Mouse (Mus musculus) kidney, postnatal 0 days (tissue): ENCODE results near the gene Dph2. TPM values are rescaled to one million over a fixed set of nuclear protein-coding genes. Genes with fewer than 3 reads are reported as not detected.
A peak's percentile ranks its signal among the peaks of the same experiment; 100 is the strongest.

ENCODE experiments used
- ATAC-seq: fragments of 200-750 bp; cut with Nextera tagmentation; replicated peaks from 2 replicates; pipeline ENCODE4 v1.8.0; 2017; ENCODE audit warnings: low read depth, moderate number of reproducible peaks, moderate TSS enrichment, moderate library complexity; ENCODE audit not compliant: low FRiP score
- DNase-seq: peaks from one replicate; pipeline ENCODE4 v3.0.0-alpha.2; 2016; ENCODE audit warnings: low spot score
- H3K27ac ChIP-seq: fragments of 300-500 bp; sonication (generic); 2 replicates; pipeline ENCODE4 v1.5.1; 2014; ENCODE audit warnings: mild to moderate bottlenecking
- H3K27me3 ChIP-seq: fragments of 300-500 bp; sonication (generic); 2 replicates; pipeline ENCODE4 v1.6.1; 2014; ENCODE audit warnings: low read length, mixed read lengths; ENCODE audit not compliant: insufficient read depth
- H3K36me3 ChIP-seq: fragments of 300-500 bp; sonication (generic); 2 replicates; pipeline ENCODE4 v1.6.1; 2014; ENCODE audit warnings: low read length, mixed read lengths; ENCODE audit not compliant: insufficient read depth
- H3K4me1 ChIP-seq: fragments of 300-500 bp; sonication (generic); replicated peaks from 2 replicates; pipeline ENCODE4 v1.6.1; 2014; ENCODE audit warnings: antibody characterized with exemption, low read length, mixed read lengths; ENCODE audit not compliant: insufficient read depth
- H3K4me2 ChIP-seq: fragments of 300-500 bp; sonication (generic); 2 replicates; pipeline ENCODE4 v1.6.1; 2014; ENCODE audit warnings: mild to moderate bottlenecking, low read length, moderate library complexity, mixed read lengths
- H3K4me3 ChIP-seq: fragments of 300-500 bp; sonication (generic); replicated peaks from 2 replicates; pipeline ENCODE4 v1.5.1; 2014; ENCODE audit warnings: low read depth, low read length
- H3K9ac ChIP-seq: fragments of 300-500 bp; sonication (generic); 2 replicates; pipeline ENCODE4 v1.6.1; 2014; ENCODE audit warnings: low read depth, low read length
- H3K9me3 ChIP-seq: fragments of 300-500 bp; sonication (generic); replicated peaks from 2 replicates; pipeline ENCODE4 v1.6.1; 2016; ENCODE audit warnings: low read length, inconsistent platforms, mixed read lengths
- CTCF ChIP-seq: IDR thresholded peaks from 2 replicates; pipeline ENCODE4 v1.5.1; 2016; ENCODE audit warnings: antibody characterized with exemption, low read depth, mild to moderate bottlenecking, moderate library complexity
- WGBS: fragments of 180-500 bp; shearing (Covaris S2); extraction: QIAGEN DNeasy Blood & Tissue Kit; methylation state at CpG from one replicate; pipeline ENCODE4 v1.1.7; 2014; 5-methylcytosine and 5-hydroxymethylcytosine counted together
- polyA plus RNA-seq: library from polyadenylated mRNA; unstranded; fragments of >200 nt; fragmentation: Nextera tagmentation; extraction: Ambion mirVana; gene quantifications from 2 replicates; pipeline ENCODE4 v1.2.1, GENCODE M21; 2015

Gene Dph2
- polyA plus RNA-seq, 1 experiment from 2014 or later, result 12.5 TPM

- ATAC-seq (peak; percentile 38), DNase-seq (peak; percentile 48)
- 10% methylated on average over 14 of the region's 14 CpGs for WGBS
- Histone ChIP-seq H3K4me1 (0 out of 2 replicates have a peak, but pooled peaks cover 5% of the 10 kb centered on the region), H3K9me3 (no peaks in the 10 kb centered on the region), H3K4me2 (peak within 1 kb of the TSS; percentile 52), H3K4me3 (peak within 1 kb of the TSS; percentile 9; the same call in 1 of the 2 replicates), H3K27ac (no peak within 1 kb of the TSS), H3K36me3 (0 out of 2 replicates have a peak, but pooled peaks cover 10% of the 10 kb centered on the region), H3K27me3 (no peaks in the 10 kb centered on the region), H3K9ac (peak within 1 kb of the TSS; percentile 6; the same call in 1 of the 2 replicates)
- TF ChIP-seq CTCF, result no peak
These were observed 19.4 kb downstream of the Dph2 start, which contains the start of gene Ccdc24 for GRCm38 (mm10) chr4:117872471-117872886. TSS of gene Ccdc24 (minus strand) at chr4:117872557.

GRCm38 (mm10) chr4:117871787-117872186, 20.0 kb downstream of the Dph2 start:
- Histone ChIP-seq H3K36me3 (0 out of 2 replicates have a peak, but pooled peaks cover 4% of the 10 kb centered on the region), H3K4me3 (no peak overlapping the region), H3K27me3 (no peaks in the 10 kb centered on the region), H3K9me3 (no peaks in the 10 kb centered on the region), H3K4me2 (peak overlapping the region; percentile 52; the same call in 1 of the 2 replicates), H3K9ac (no peak overlapping the region), H3K27ac (no peak overlapping the region), H3K4me1 (0 out of 2 replicates have a peak, but pooled peaks cover 5% of the 10 kb centered on the region)
- no peak for ATAC-seq
- TF ChIP-seq CTCF, result no peak
- DNase-seq, result no peak
- 49% methylated on average over 7 of the region's 7 CpGs for WGBS

- Histone ChIP-seq H3K4me3 (no peak overlapping the region), H3K27ac (no peak overlapping the region), H3K27me3 (no peaks in the 10 kb centered on the region), H3K36me3 (no peaks in the 10 kb centered on the region), H3K9me3 (no peaks in the 10 kb centered on the region), H3K9ac (no peak overlapping the region), H3K4me2 (no peak overlapping the region), H3K4me1 (peaks cover 14% of the 10 kb centered on the region; the same call in 1 of the 2 replicates)
- WGBS, result 25% methylated on average over 1 of the region's 1 CpGs
- ATAC-seq, result no peak
- no peak for TF ChIP-seq CTCF
- DNase-seq, result no peak
These were observed 21.4 kb downstream of the Dph2 start for GRCm38 (mm10) chr4:117870437-117870836.

GRCm38 (mm10) chr4:117869317-117869716, 22.5 kb downstream of the Dph2 start:
- Histone ChIP-seq H3K9ac (no peak overlapping the region), H3K9me3 (no peaks in the 10 kb centered on the region), H3K4me2 (no peak overlapping the region), H3K4me1 (peaks cover 14% of the 10 kb centered on the region; the same call in 1 of the 2 replicates), H3K27ac (no peak overlapping the region), H3K27me3 (no peaks in the 10 kb centered on the region), H3K4me3 (no peak overlapping the region), H3K36me3 (no peaks in the 10 kb centered on the region)
- DNase-seq (no peak), ATAC-seq (no peak)
- TF ChIP-seq CTCF, result no peak
- 69% methylated on average over 9 of the region's 9 CpGs for WGBS

GRCm38 (mm10) chr4:117867823-117868222, 24.0 kb downstream of the Dph2 start:
- H3K27ac ChIP-seq, result no peak overlapping the region
- H3K4me1 ChIP-seq, result peaks cover 14% of the 10 kb centered on the region; the same call in 1 of the 2 replicates
- H3K4me3 ChIP-seq, result no peak overlapping the region
- DNase-seq, result peak; percentile 67
- ATAC-seq, result no peak
- no peaks in the 10 kb centered on the region for H3K9me3 ChIP-seq
- H3K9ac ChIP-seq, result no peak overlapping the region
- H3K27me3 ChIP-seq, result no peaks in the 10 kb centered on the region
- no peak overlapping the region for H3K4me2 ChIP-seq
- WGBS, result 17% methylated on average over 24 of the region's 24 CpGs
- H3K36me3 ChIP-seq, result no peaks in the 10 kb centered on the region
- TF ChIP-seq CTCF, result peak; percentile 80

GRCm38 (mm10) chr4:117867000-117867399, 24.8 kb downstream of the Dph2 start:
- peaks cover 8% of the 10 kb centered on the region; the same call in 1 of the 2 replicates for H3K4me1 ChIP-seq
- 64% methylated on average over 6 of the region's 6 CpGs for WGBS
- ATAC-seq (no peak), DNase-seq (no peak)
- no peak for TF ChIP-seq CTCF
- H3K9ac ChIP-seq, result no peak overlapping the region
- H3K4me2 ChIP-seq, result no peak overlapping the region
- H3K27ac ChIP-seq, result no peak overlapping the region
- no peaks in the 10 kb centered on the region for H3K27me3 ChIP-seq
- H3K36me3 ChIP-seq, result no peaks in the 10 kb centered on the region
- H3K9me3 ChIP-seq, result no peaks in the 10 kb centered on the region
- no peak overlapping the region for H3K4me3 ChIP-seq
